Mouse (Mus musculus) heart, postnatal 0 days (tissue): ENCODE data around the gene Fyb. TPM values are rescaled to one million over a fixed set of nuclear protein-coding genes. Genes with fewer than 3 reads are reported as not detected.

Source experiments
- ATAC-seq: fragments of 200-750 bp; cut with Nextera tagmentation; 2 replicates; pipeline ENCODE4 v1.8.0; 2017; ENCODE audit warnings: low read depth, moderate number of reproducible peaks, moderate library complexity; ENCODE audit not compliant: insufficient read depth
- DNase-seq: peaks from one replicate; pipeline ENCODE4 v3.0.0-alpha.2; 2016; ENCODE audit warnings: low spot score
- H3K27ac ChIP-seq: fragments of 300-500 bp; sonication (generic); 2 replicates; pipeline ENCODE4 v1.5.1; 2014; ENCODE audit warnings: low read depth, mild to moderate bottlenecking
- H3K27me3 ChIP-seq: fragments of 300-500 bp; sonication (generic); 2 replicates; pipeline ENCODE4 v1.6.1; 2014; ENCODE audit warnings: low read length, mixed read lengths; ENCODE audit not compliant: control insufficient read depth, insufficient read depth
- H3K36me3 ChIP-seq: fragments of 300-500 bp; sonication (generic); replicated peaks from 2 replicates; pipeline ENCODE4 v1.6.1; 2014; ENCODE audit warnings: low read length, mixed read lengths; ENCODE audit not compliant: control insufficient read depth, insufficient read depth
- H3K4me1 ChIP-seq: fragments of 300-500 bp; sonication (generic); 2 replicates; pipeline ENCODE4 v1.6.1; 2014; ENCODE audit warnings: antibody characterized with exemption; ENCODE audit not compliant: control insufficient read depth, insufficient read depth
- H3K4me2 ChIP-seq: fragments of 300-500 bp; sonication (generic); 2 replicates; pipeline ENCODE4 v1.6.1; 2014; ENCODE audit warnings: low read depth, mild to moderate bottlenecking, low read length, moderate library complexity
- H3K4me3 ChIP-seq: fragments of 300-500 bp; sonication (generic); 2 replicates; pipeline ENCODE4 v1.5.1; 2014; ENCODE audit warnings: low read depth, low read length
- H3K9ac ChIP-seq: fragments of 300-500 bp; sonication (generic); replicated peaks from 2 replicates; pipeline ENCODE4 v1.6.1; 2014; ENCODE audit warnings: low read depth, low read length, mixed read lengths
- H3K9me3 ChIP-seq: fragments of 300-500 bp; sonication (generic); replicated peaks from 2 replicates; pipeline ENCODE4 v1.6.1; 2016; ENCODE audit warnings: low read length; ENCODE audit not compliant: control insufficient read depth
- CTCF ChIP-seq: IDR thresholded peaks from 2 replicates; pipeline ENCODE4 v1.5.1; 2016; ENCODE audit warnings: antibody characterized with exemption, control low read depth, low read depth
- EP300 ChIP-seq: IDR thresholded peaks from 2 replicates; pipeline ENCODE4 v1.6.1; 2016; ENCODE audit warnings: antibody characterized with exemption, low read depth
- WGBS: fragments of 180-500 bp; shearing (Covaris S2); extraction: QIAGEN DNeasy Blood & Tissue Kit; methylation state at CpG from one replicate; pipeline ENCODE4 v1.1.7; 2014; 5-methylcytosine and 5-hydroxymethylcytosine counted together
- polyA plus RNA-seq: library from polyadenylated mRNA; unstranded; fragments of >200 nt; fragmentation: Nextera tagmentation; extraction: Ambion mirVana; gene quantifications from 2 replicates; pipeline ENCODE4 v1.2.1, GENCODE M21; 2015
- total RNA-seq: library from RNA; depleted of rRNA; stranded (reverse); fragments of >200 nt; gene quantifications from 2 replicates; pipeline ENCODE4 v1.2.3, GENCODE M21; 2014; ENCODE audit warnings: low replicate concordance

Gene Fyb
- total and polyA plus RNA-seq, 2 experiments from 2014 or later = 1.8 TPM; not detected in 1

DNA sequence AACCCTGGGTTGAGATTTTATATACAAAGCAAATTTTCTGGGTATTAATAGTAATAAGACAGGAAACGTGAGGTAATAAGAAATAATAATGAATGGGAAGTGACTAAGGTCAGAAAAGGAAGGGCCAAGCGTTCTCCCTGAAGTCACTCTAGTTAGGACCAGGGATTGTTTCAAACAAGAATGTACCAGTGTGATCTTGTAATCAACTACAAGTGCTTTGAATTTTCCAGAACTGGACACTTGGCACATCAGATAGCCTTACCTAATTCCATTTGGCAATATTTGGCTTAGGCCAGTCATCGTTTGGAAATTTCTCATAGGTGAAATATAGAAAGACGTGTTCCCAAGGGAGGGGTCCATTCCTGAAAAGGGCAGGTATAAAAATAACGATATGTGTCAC is 103.5 kb downstream of the Fyb start:
- no peak for ATAC-seq
- TF ChIP-seq CTCF (no peak), EP300 (no peak)

GRCm38 (mm10) chr15:6628431-6629077 is 105.9 kb downstream of the Fyb start:
- Histone ChIP-seq H3K4me3 (no peak overlapping the region), H3K9me3 (no peaks in the 10 kb centered on the region), H3K36me3 (no peaks in the 10 kb centered on the region), H3K4me2 (no peak overlapping the region), H3K27me3 (no peaks in the 10 kb centered on the region), H3K9ac (no peak overlapping the region), H3K4me1 (0 out of 2 replicates have a peak, but pooled peaks cover 4% of the 10 kb centered on the region), H3K27ac (no peak overlapping the region)
- TF ChIP-seq EP300 (no peak), CTCF (no peak)
- DNase-seq (no peak), ATAC-seq (no peak)
- 84% methylated on average over 6 of the region's 6 CpGs for WGBS

More for the DNA sequence above, 103.5 kb downstream of the Fyb start:
- no peaks in the 10 kb centered on the region for H3K36me3 ChIP-seq
- H3K9me3 ChIP-seq = no peaks in the 10 kb centered on the region
- H3K27ac ChIP-seq = no peak overlapping the region
- H3K9ac ChIP-seq = 0 out of 2 replicates have a peak overlapping the region, but pooled peaks have one; percentile 15
- WGBS = 54% methylated on average over 5 of the region's 5 CpGs
- no peak for DNase-seq
- H3K27me3 ChIP-seq = no peaks in the 10 kb centered on the region
- H3K4me1 ChIP-seq = 0 out of 2 replicates have a peak, but pooled peaks cover 4% of the 10 kb centered on the region
- H3K4me3 ChIP-seq = no peak overlapping the region
- peak overlapping the region; percentile 52; the same call in 1 of the 2 replicates for H3K4me2 ChIP-seq

GRCm38 (mm10) chr15:6629174-6629573 is 106.5 kb downstream of the Fyb start:
- Histone ChIP-seq H3K4me1 (0 out of 2 replicates have a peak, but pooled peaks cover 4% of the 10 kb centered on the region), H3K4me2 (no peak overlapping the region), H3K9ac (no peak overlapping the region), H3K4me3 (no peak overlapping the region), H3K9me3 (no peaks in the 10 kb centered on the region), H3K27me3 (no peaks in the 10 kb centered on the region), H3K27ac (no peak overlapping the region), H3K36me3 (no peaks in the 10 kb centered on the region)
- WGBS = 81% methylated on average over 4 of the region's 4 CpGs
- TF ChIP-seq EP300 (no peak), CTCF (no peak)
- ATAC-seq (no peak), DNase-seq (no peak)

GRCm38 (mm10) chr15:6635405-6635804 is 112.8 kb downstream of the Fyb start:
- 66% methylated on average over 3 of the region's 3 CpGs for WGBS
- Histone ChIP-seq H3K4me2 (no peak overlapping the region), H3K27ac (no peak overlapping the region), H3K9me3 (no peaks in the 10 kb centered on the region), H3K27me3 (no peaks in the 10 kb centered on the region), H3K4me1 (no peaks in the 10 kb centered on the region), H3K36me3 (no peaks in the 10 kb centered on the region), H3K9ac (no peak overlapping the region), H3K4me3 (no peak overlapping the region)
- no peak for ATAC-seq
- TF ChIP-seq EP300 (no peak), CTCF (no peak)
- no peak for DNase-seq

GRCm38 (mm10) chr15:6642223-6642622 is 119.6 kb downstream of the Fyb start:
- DNase-seq (no peak), ATAC-seq (no peak)
- Histone ChIP-seq H3K36me3 (no peaks in the 10 kb centered on the region), H3K4me3 (no peak overlapping the region), H3K9ac (no peak overlapping the region), H3K27me3 (no peaks in the 10 kb centered on the region), H3K9me3 (no peaks in the 10 kb centered on the region), H3K4me1 (no peaks in the 10 kb centered on the region), H3K27ac (no peak overlapping the region), H3K4me2 (no peak overlapping the region)
- TF ChIP-seq EP300 (no peak), CTCF (no peak)
- 65% methylated on average over 5 of the region's 5 CpGs for WGBS

- no peak for TF ChIP-seq EP300
- TF ChIP-seq CTCF = no peak
- no peak for ATAC-seq
- 80% methylated on average over 3 of the region's 3 CpGs for WGBS
- Histone ChIP-seq H3K4me1 (no peaks in the 10 kb centered on the region), H3K9ac (no peak overlapping the region), H3K36me3 (no peaks in the 10 kb centered on the region), H3K27me3 (no peaks in the 10 kb centered on the region), H3K9me3 (no peaks in the 10 kb centered on the region), H3K4me3 (no peak overlapping the region), H3K27ac (no peak overlapping the region), H3K4me2 (no peak overlapping the region)
- DNase-seq = no peak
Measured at GRCm38 (mm10) chr15:6645498-6645897, 122.8 kb downstream of the Fyb start.
